Mouse (Mus musculus) neural tube, embryonic 14.5 days (tissue): ENCODE measurements around the gene Polq. TPM values are rescaled to one million over a fixed set of nuclear protein-coding genes. Genes with fewer than 3 reads are reported as not detected.

Source experiments
- polyA plus RNA-seq: library from polyadenylated mRNA; unstranded; fragments of >200 nt; fragmentation: Nextera tagmentation; extraction: Ambion mirVana; gene quantifications from 2 replicates; pipeline ENCODE4 v1.2.1, GENCODE M21; 2014

The Polq gene
- polyA plus RNA-seq, 1 experiment from 2014 or later, result 3.2 TPM

Other genes starting within 250 kb of the Polq start
- 14.7 and 21.3 TPM in 2 replicates for gene Slc15a2, start 226.8 kb upstream of the Polq start, polyA plus RNA-seq
- gene Iqcb1, start 183.4 kb upstream of the Polq start, polyA plus RNA-seq, result 66.0 and 79.1 TPM in 2 replicates
- gene Eaf2, start 136.8 kb upstream of the Polq start, polyA plus RNA-seq, result 0.39 and 0.43 TPM in 2 replicates
- gene Golgb1, start 136.6 kb upstream of the Polq start, polyA plus RNA-seq, result 68.1 and 85.6 TPM in 2 replicates
- gene Hcls1, start 76.8 kb upstream of the Polq start, polyA plus RNA-seq, result 0.39 and 0.91 TPM in 2 replicates
- gene Fbxo40, start 21.3 kb upstream of the Polq start, polyA plus RNA-seq, result 0.10 TPM in 1 of 2 replicates, not detected in the other